Mouse (Mus musculus) stomach, embryonic 16.5 days (tissue): Measurements from ENCODE around the gene 2900026A02Rik. TPM values are rescaled to one million over a fixed set of nuclear protein-coding genes. Genes with fewer than 3 reads are reported as not detected.

ENCODE experiments used
- polyA plus RNA-seq: library from polyadenylated mRNA; unstranded; fragments of >200 nt; fragmentation: Nextera tagmentation; extraction: Ambion mirVana; gene quantifications from 2 replicates; pipeline ENCODE4 v1.2.1, GENCODE M21; 2015

Gene 2900026A02Rik
- polyA plus RNA-seq, 1 experiment from 2014 or later = 14.9 TPM

Other genes with a start within 250 kb of the 2900026A02Rik start
- gene Grk3, start 205.4 kb downstream of the 2900026A02Rik start, polyA plus RNA-seq = 14.9 and 15.8 TPM in 2 replicates
- not detected in 2 replicates for gene Crybb2, start 151.1 kb downstream of the 2900026A02Rik start, polyA plus RNA-seq
- 0.85 and 1.2 TPM in 2 replicates for gene Crybb3, start 139.7 kb downstream of the 2900026A02Rik start, polyA plus RNA-seq
- 1.3 and 1.5 TPM in 2 replicates for gene Tmem211, start 5.7 kb upstream of the 2900026A02Rik start, polyA plus RNA-seq
- 7.1 and 7.4 TPM in 2 replicates for gene Sgsm1, start 89.5 kb upstream of the 2900026A02Rik start, polyA plus RNA-seq
- gene Aym1, start 136.1 kb upstream of the 2900026A02Rik start, polyA plus RNA-seq = not detected in 2 replicates